Comparison of ENCODE assay signal across 10 mouse cellular contexts in the genomic region with DNA sequence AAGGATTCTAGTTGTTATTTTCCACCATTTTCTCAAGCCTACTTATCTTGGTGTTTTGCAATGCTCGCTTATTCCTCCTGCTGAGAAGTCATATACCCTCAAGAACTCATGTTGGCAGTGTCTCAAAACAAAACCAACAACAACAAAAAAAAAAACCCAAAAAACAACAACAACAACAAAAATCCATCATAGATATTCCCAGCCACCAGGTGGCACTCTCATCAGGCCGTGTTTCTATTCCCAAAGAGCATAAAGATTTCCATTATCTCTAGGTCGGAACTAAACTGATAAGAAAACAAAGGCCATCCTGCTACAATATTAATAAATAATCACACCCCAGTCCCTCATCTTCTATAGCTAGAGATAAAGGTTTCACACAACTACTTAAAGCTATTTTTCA.
DNase-seq lines count a peak whose midpoint lies in the region; ATAC-seq and TF ChIP-seq lines count a peak whose summit lies in the region.
"Had no signal": no experiment of that assay in that cellular context is flagged by ENCODE, and none has a peak within 500 bp of the region (broad histone marks: within the 10 kb centered on the region; RNA-seq: fewer than 3 reads in every experiment).

No protein-coding gene starts in this region.

- peak; percentile 80 for TF ChIP-seq CTCF in heart, adult 2 months (IDR thresholded peaks at IDR 0.05)
- peak; percentile 53 for TF ChIP-seq CTCF in E14TG2a.4 (conservative IDR thresholded peaks at IDR 0.05; ENCODE audit: low read length)

- no peak for ATAC-seq in heart, embryonic 11.5 days (replicated peaks; ENCODE audit: insufficient number of reproducible peaks, low FRiP score, low TSS enrichment)

- no peak for TF ChIP-seq POLR2A in heart, adult 2 months (IDR thresholded peaks at IDR 0.05; ENCODE audit: insufficient read depth, low read depth, low read length)

- H3K4me3 ChIP-seq in heart, adult 2 months, result no peak overlapping the region
- H3K4me3 ChIP-seq in heart, embryonic 11.5 days (ENCODE audit: low read depth, low read length), result no peak overlapping the region
- no peak overlapping the region for H3K4me3 ChIP-seq in E14TG2a.4 (replicated peaks; ENCODE audit: low read length)
- H3K4me3 ChIP-seq: forebrain, embryonic 12.5 days; hindbrain, embryonic 15.5 days had no signal

- H3K9me3 ChIP-seq in heart, embryonic 11.5 days (replicated peaks; ENCODE audit: control insufficient read depth, low read length), result no peaks in the 10 kb centered on the region
- H3K9me3 ChIP-seq in E14TG2a.4 (ENCODE audit: low read length), result no peaks in the 10 kb centered on the region
- H3K9me3 ChIP-seq: forebrain, embryonic 12.5 days; hindbrain, embryonic 15.5 days had no signal

- WGBS in heart, adult 2 months, result 42% methylated on average over 3 of the region's 3 CpGs
- WGBS in heart, embryonic 11.5 days (ENCODE audit: insufficient replicate concordance), result 67% methylated on average over 3 of the region's 3 CpGs

- H3K4me2 ChIP-seq in heart, embryonic 11.5 days, result no peak overlapping the region
- H3K4me2 ChIP-seq: forebrain, embryonic 12.5 days; hindbrain, embryonic 15.5 days had no signal

- H3K79me2 ChIP-seq in heart, adult 2 months (replicated peaks; ENCODE audit: control insufficient read depth, insufficient read depth, low read length), result no peaks in the 10 kb centered on the region

- DNase-seq in heart, adult 2 months, result no peak
- DNase-seq in 3T3-L1 (ENCODE audit: low read depth, low spot score), result peak; percentile 62
- DNase-seq in heart, postnatal 4 days, result peak; percentile 35
- DNase-seq in T-cell, adult 2 months (ENCODE audit: low spot score), result no peak
- DNase-seq in natural killer cell, adult 2 months (ENCODE audit: low spot score in 2 of 2), result no peak
- no peak for DNase-seq in urinary bladder, adult 2 months (ENCODE audit: low spot score)

- H3K36me3 ChIP-seq in heart, adult 2 months (ENCODE audit: control insufficient read depth, insufficient read depth, low read length), result peaks cover 13% of the 10 kb centered on the region
- H3K36me3 ChIP-seq in heart, embryonic 11.5 days (ENCODE audit: control insufficient read depth, insufficient read depth, low read length), result peaks cover 42% of the 10 kb centered on the region
- H3K36me3 ChIP-seq in E14TG2a.4 (ENCODE audit: insufficient read depth, low read length), result peaks cover 92% of the 10 kb centered on the region

- H3K27me3 ChIP-seq in heart, adult 2 months (ENCODE audit: control insufficient read depth, insufficient read depth, low read length), result no peaks in the 10 kb centered on the region
- no peaks in the 10 kb centered on the region for H3K27me3 ChIP-seq in heart, embryonic 11.5 days (ENCODE audit: control insufficient read depth, insufficient read depth, low read length)
- no peaks in the 10 kb centered on the region for H3K27me3 ChIP-seq in E14TG2a.4 (ENCODE audit: insufficient read depth, low read length)
- H3K27me3 ChIP-seq: forebrain, embryonic 12.5 days; hindbrain, embryonic 15.5 days had no signal

- intact Hi-C loops in heart, adult 2 months (cut with DNase I), result loop anchor here (2.0 kb wide), 2 partner anchors 96 to 114 kb away; no protein-coding TSS in a partner anchor

- no peak overlapping the region for H3K27ac ChIP-seq in heart, adult 2 months
- no peak overlapping the region for H3K27ac ChIP-seq in heart, embryonic 11.5 days (ENCODE audit: low read depth, low read length)
- H3K27ac ChIP-seq: forebrain, embryonic 12.5 days; hindbrain, embryonic 15.5 days had no signal

- H3K9ac ChIP-seq in heart, adult 2 months (ENCODE audit: low read depth, low read length), result no peak overlapping the region
- no peak overlapping the region for H3K9ac ChIP-seq in heart, embryonic 11.5 days (ENCODE audit: low read depth, low read length)
- H3K9ac ChIP-seq: forebrain, embryonic 12.5 days; hindbrain, embryonic 15.5 days had no signal

- TF ChIP-seq EP300 in heart, adult 2 months (IDR thresholded peaks at IDR 0.05; ENCODE audit: insufficient read depth, low read depth, low read length), result no peak

- H3K4me1 ChIP-seq in heart, adult 2 months (ENCODE audit: control insufficient read depth, insufficient read depth, low read length), result no peaks in the 10 kb centered on the region
- no peaks in the 10 kb centered on the region for H3K4me1 ChIP-seq in heart, embryonic 11.5 days (ENCODE audit: control insufficient read depth, insufficient read depth, low read length)
- peaks cover 10% of the 10 kb centered on the region for H3K4me1 ChIP-seq in E14TG2a.4 (replicated peaks; ENCODE audit: low read depth, low read length)
- H3K4me1 ChIP-seq: forebrain, embryonic 12.5 days; hindbrain, embryonic 15.5 days had no signal

Comparison
In these comparisons a context has a peak if more than half of its experiments do, and no peak if none do; other contexts are left out.
1. DNase-seq: peak in 3T3-L1 (single experiment) and heart, postnatal 4 days (single experiment); none in heart, adult 2 months (0 of 2), T-cell, adult 2 months (single experiment), natural killer cell, adult 2 months (0 of 2) and urinary bladder, adult 2 months (single experiment).